Mouse (Mus musculus) midbrain, embryonic 16.5 days (tissue): Measurements from ENCODE around the gene Olfr291. TPM values are rescaled to one million over a fixed set of nuclear protein-coding genes. Genes with fewer than 3 reads are reported as not detected.

Source experiments
- ATAC-seq: fragments of 200-750 bp; cut with Nextera tagmentation; 2 replicates; pipeline ENCODE4 v1.8.0; 2017; ENCODE audit warnings: moderate TSS enrichment
- H3K27ac ChIP-seq: fragments of 300-500 bp; sonication (generic); 2 replicates; pipeline ENCODE4 v1.5.1; 2014; ENCODE audit warnings: mild to moderate bottlenecking, low read length, mixed read lengths
- H3K27me3 ChIP-seq: fragments of 300-500 bp; sonication (generic); 2 replicates; pipeline ENCODE4 v1.6.1; 2014; ENCODE audit warnings: low read depth, low read length, mixed read lengths; ENCODE audit not compliant: control insufficient read depth, insufficient read depth
- H3K36me3 ChIP-seq: fragments of 300-500 bp; sonication (generic); 2 replicates; pipeline ENCODE4 v1.6.1; 2014; ENCODE audit warnings: mild to moderate bottlenecking, low read length, moderate library complexity, mixed read lengths; ENCODE audit not compliant: control insufficient read depth, insufficient read depth
- H3K4me1 ChIP-seq: fragments of 300-500 bp; sonication (generic); 2 replicates; pipeline ENCODE4 v1.6.1; 2014; ENCODE audit warnings: mild to moderate bottlenecking, low read length, mixed read lengths; ENCODE audit not compliant: control insufficient read depth, insufficient read depth
- H3K4me2 ChIP-seq: fragments of 300-500 bp; sonication (generic); 2 replicates; pipeline ENCODE4 v1.6.1; 2014; ENCODE audit warnings: mild to moderate bottlenecking, low read length, mixed read lengths
- H3K4me3 ChIP-seq: fragments of 300-500 bp; sonication (generic); 2 replicates; pipeline ENCODE4 v1.5.1; 2014; ENCODE audit warnings: low read depth, mild to moderate bottlenecking, low read length, moderate library complexity, mixed read lengths
- H3K9ac ChIP-seq: fragments of 300-500 bp; sonication (generic); 2 replicates; pipeline ENCODE4 v1.6.1; 2014; ENCODE audit warnings: low read depth, low read length, mixed read lengths
- H3K9me3 ChIP-seq: fragments of 300-500 bp; sonication (generic); replicated peaks from 2 replicates; pipeline ENCODE4 v1.6.1; 2014; ENCODE audit warnings: mild to moderate bottlenecking, low read length, mixed read lengths; ENCODE audit not compliant: control insufficient read depth, poor library complexity, severe bottlenecking
- WGBS: fragments of 180-500 bp; shearing (Covaris S2); extraction: QIAGEN DNeasy Blood & Tissue Kit; methylation state at CpG from one replicate; pipeline ENCODE4 v1.1.7; 2014; 5-methylcytosine and 5-hydroxymethylcytosine counted together
- polyA plus RNA-seq: library from polyadenylated mRNA; unstranded; fragments of >200 nt; fragmentation: Nextera tagmentation; extraction: Ambion mirVana; gene quantifications from 2 replicates; pipeline ENCODE4 v1.2.1, GENCODE M21; 2015

Gene Olfr291
- not detected in 2 replicates for polyA plus RNA-seq

DNA sequence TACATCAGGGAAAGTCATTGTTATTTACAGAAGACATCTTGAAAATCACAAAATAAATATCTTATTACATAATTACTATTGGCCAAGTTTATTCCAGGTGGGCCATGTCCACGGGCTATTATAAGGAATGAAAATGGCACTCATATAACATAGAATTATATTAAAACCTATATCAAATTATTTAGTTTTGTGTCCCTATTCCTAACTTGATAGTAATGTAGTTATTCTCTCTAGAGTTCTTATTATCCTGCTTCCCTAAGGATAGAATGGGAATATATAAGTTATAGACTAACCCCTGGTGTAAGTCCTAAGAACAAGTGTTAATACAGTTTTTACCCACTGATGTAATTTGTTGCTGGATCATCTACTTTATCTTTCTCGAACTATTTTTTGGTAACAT is at the start of gene Olfr291:
Olfr291 (plus strand) TSS at position 301 of the 400 bp plus-strand sequence.
- H3K27me3 ChIP-seq: no peaks in the 10 kb centered on the region
- H3K9ac ChIP-seq: no peak within 1 kb of the TSS
- no peak within 1 kb of the TSS for H3K27ac ChIP-seq
- no peaks in the 10 kb centered on the region for H3K9me3 ChIP-seq
- 83% methylated on average over 2 of the region's 2 CpGs for WGBS
- H3K4me3 ChIP-seq: no peak within 1 kb of the TSS
- H3K36me3 ChIP-seq: no peaks in the 10 kb centered on the region
- no peak for ATAC-seq
- H3K4me2 ChIP-seq: no peak within 1 kb of the TSS
- H3K4me1 ChIP-seq: no peaks in the 10 kb centered on the region

DNA sequence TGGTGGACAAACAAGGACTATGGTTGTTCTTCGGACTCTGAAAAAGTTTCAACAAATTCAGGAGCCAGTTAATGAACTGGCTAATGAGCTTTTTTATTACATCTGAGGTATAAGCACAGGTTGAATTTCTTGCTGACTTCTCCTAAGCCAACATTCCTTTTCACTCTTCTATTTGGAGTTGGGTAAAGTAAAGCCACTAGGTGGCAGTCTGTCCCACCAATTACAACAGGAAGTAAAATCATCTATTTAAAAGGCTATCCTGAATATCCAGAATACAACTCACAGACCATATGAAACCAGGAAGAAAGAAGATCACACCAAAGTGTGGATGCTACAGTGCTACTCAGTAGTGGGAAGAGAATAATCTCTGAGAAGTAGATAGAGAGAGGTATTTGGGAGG is 48.1 kb upstream of the Olfr291 start:
- ATAC-seq: no peak
- Histone ChIP-seq H3K4me3 (no peak overlapping the region), H3K9ac (no peak overlapping the region), H3K9me3 (no peaks in the 10 kb centered on the region), H3K27ac (no peak overlapping the region), H3K4me2 (no peak overlapping the region), H3K4me1 (no peaks in the 10 kb centered on the region), H3K27me3 (no peaks in the 10 kb centered on the region), H3K36me3 (no peaks in the 10 kb centered on the region)
- 24% methylated on average over 1 of the region's 1 CpGs for WGBS

DNA sequence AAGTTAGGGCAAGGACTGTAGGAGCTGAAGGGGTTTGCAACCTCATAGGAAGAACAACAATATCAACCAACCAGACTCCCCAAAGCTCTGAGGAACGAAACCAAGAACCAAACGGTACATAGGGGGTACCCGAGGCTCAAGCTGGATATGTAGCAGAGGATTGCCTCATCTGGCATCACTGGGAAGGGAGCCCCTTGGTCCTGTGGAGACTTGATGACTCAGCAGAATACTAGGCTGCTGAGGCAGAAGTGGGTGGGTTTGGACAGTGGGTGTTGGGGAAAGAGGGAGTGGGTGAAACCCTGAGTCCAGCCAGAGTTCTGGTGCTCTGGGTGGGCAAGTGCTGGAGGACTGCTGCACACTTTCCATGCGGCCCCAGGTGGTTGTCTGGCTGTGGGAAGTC is 47.2 kb upstream of the Olfr291 start:
- no peaks in the 10 kb centered on the region for H3K4me1 ChIP-seq
- no peak overlapping the region for H3K4me3 ChIP-seq
- H3K27ac ChIP-seq: no peak overlapping the region
- no peaks in the 10 kb centered on the region for H3K9me3 ChIP-seq
- H3K9ac ChIP-seq: no peak overlapping the region
- H3K36me3 ChIP-seq: no peaks in the 10 kb centered on the region
- no peak for ATAC-seq
- H3K27me3 ChIP-seq: no peaks in the 10 kb centered on the region
- H3K4me2 ChIP-seq: no peak overlapping the region
- 83% methylated on average over 4 of the region's 4 CpGs for WGBS

DNA sequence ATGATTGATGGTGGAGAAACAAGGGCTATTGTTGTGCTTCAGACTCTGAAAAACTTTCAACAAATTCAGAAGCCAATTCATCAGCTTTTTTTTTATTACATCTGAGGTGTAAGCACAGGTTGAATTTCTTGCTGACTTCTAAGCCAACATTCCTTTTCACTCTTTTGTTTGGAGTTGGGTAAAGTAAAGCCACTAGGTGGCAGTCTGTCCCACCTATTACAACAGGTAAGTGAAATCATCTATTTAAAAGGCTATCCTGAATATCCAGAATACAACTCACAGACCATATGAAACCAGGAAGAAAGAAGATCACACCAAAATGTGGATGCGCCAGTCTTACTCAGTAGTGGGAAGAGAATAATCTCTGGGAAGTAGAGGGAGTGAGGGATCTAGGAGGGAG is 31.2 kb downstream of the Olfr291 start:
- no peak overlapping the region for H3K4me2 ChIP-seq
- no peaks in the 10 kb centered on the region for H3K9me3 ChIP-seq
- no peak overlapping the region for H3K4me3 ChIP-seq
- no peak overlapping the region for H3K27ac ChIP-seq
- no peak for ATAC-seq
- H3K36me3 ChIP-seq: no peaks in the 10 kb centered on the region
- no peak overlapping the region for H3K9ac ChIP-seq
- no peaks in the 10 kb centered on the region for H3K27me3 ChIP-seq
- 65% methylated on average over 1 of the region's 1 CpGs for WGBS
- H3K4me1 ChIP-seq: no peaks in the 10 kb centered on the region

Other genes with a start within 250 kb of the Olfr291 start
- gene Fah, start 246.8 kb upstream of the Olfr291 start, polyA plus RNA-seq: 11.9 and 13.6 TPM in 2 replicates
- gene Zfand6, start 163.6 kb upstream of the Olfr291 start, polyA plus RNA-seq: 169 and 179 TPM in 2 replicates
- gene Vmn2r65, start 110.6 kb downstream of the Olfr291 start, polyA plus RNA-seq: not detected in 2 replicates
- gene Vmn2r66, start 158.7 kb downstream of the Olfr291 start, polyA plus RNA-seq: not detected in 2 replicates